Mouse (Mus musculus) myocyte (in vitro differentiated cells): Measurements from ENCODE around the gene Prss29.

Experiments used
- CEBPB ChIP-seq: IDR thresholded peaks from 2 replicates; pipeline ENCODE4 v1.6.1; 2011; ENCODE audit warnings: mild to moderate bottlenecking, moderate library complexity; ENCODE audit not compliant: poor library complexity, insufficient read depth, severe bottlenecking
- E2F4 ChIP-seq: IDR thresholded peaks from one replicate; pipeline ENCODE4 v1.6.1; 2011; ENCODE audit warnings: mild to moderate bottlenecking, control low read depth, moderate library complexity; ENCODE audit not compliant: insufficient read depth
- MAX ChIP-seq: IDR thresholded peaks from one replicate; pipeline ENCODE4 v1.6.1; 2011; ENCODE audit warnings: low read depth, mild to moderate bottlenecking, control low read depth
- MYOD1 ChIP-seq, 3 experiments: IDR thresholded peaks; one replicate each; pipeline ENCODE4 v1.6.1; 2011; ENCODE audit warnings: control low read depth in 2 of 3, low read depth in 2 of 3, mild to moderate bottlenecking in 2 of 3, moderate library complexity in 1 of 3; ENCODE audit not compliant: insufficient read length in 2 of 3, control insufficient read depth in 1 of 3
- MYOG ChIP-seq, 3 experiments: IDR thresholded peaks; one replicate each; pipeline ENCODE4 v1.6.1; 2011; ENCODE audit warnings: control low read depth in 2 of 3, low read depth in 2 of 3, mild to moderate bottlenecking in 2 of 3; ENCODE audit not compliant: insufficient read length in 2 of 3, control insufficient read depth in 1 of 3, insufficient read depth in 1 of 3
- POLR2A ChIP-seq: IDR thresholded peaks from one replicate; pipeline ENCODE4 v1.6.1; 2011; ENCODE audit warnings: low read depth, mild to moderate bottlenecking, control low read depth, moderate library complexity; ENCODE audit not compliant: insufficient read length
- POLR2AphosphoS2 ChIP-seq: IDR thresholded peaks from one replicate; pipeline ENCODE4 v1.6.1; 2011; ENCODE audit warnings: low read depth, control low read depth; ENCODE audit not compliant: insufficient read length
- REST ChIP-seq: IDR thresholded peaks from one replicate; pipeline ENCODE4 v1.6.1; 2011; ENCODE audit warnings: mild to moderate bottlenecking, control low read depth, moderate library complexity; ENCODE audit not compliant: insufficient read depth, insufficient read length
- TCF12 ChIP-seq: IDR thresholded peaks from one replicate; pipeline ENCODE4 v1.6.1; 2011; ENCODE audit warnings: mild to moderate bottlenecking, control low read depth; ENCODE audit not compliant: poor library complexity, insufficient read depth, severe bottlenecking
- USF1 ChIP-seq: IDR thresholded peaks from one replicate; pipeline ENCODE4 v1.6.1; 2011; ENCODE audit warnings: low read depth, mild to moderate bottlenecking, control low read depth, moderate library complexity

GRCm38 (mm10) chr17:25338218-25338617 is 19.8 kb downstream of the Prss29 start:
- TF ChIP-seq POLR2A (no peak), TCF12 (no peak), USF1 (no peak), MYOG (IDR thresholded peaks at IDR 0.05; ENCODE audit: control insufficient read depth in 1 of 3, insufficient read depth in 1 of 3, insufficient read length in 2 of 3, low read depth in 2 of 3) (no peak), CEBPB (no peak), POLR2AphosphoS2 (no peak), E2F4 (no peak), MYOD1 (IDR thresholded peaks at IDR 0.05; ENCODE audit: control insufficient read depth in 1 of 3, insufficient read length in 2 of 3, low read depth in 2 of 3) (no peak), MAX (no peak), REST (no peak)
